Mouse (Mus musculus): ENCODE measurements at regions not wholly inside any gene's neighbourhood (a gene's known extent, or its start where the extent isn't known, plus 50 kb on each side); places are given as distances from the start of the nearest gene placed in this dataset.

DNA sequence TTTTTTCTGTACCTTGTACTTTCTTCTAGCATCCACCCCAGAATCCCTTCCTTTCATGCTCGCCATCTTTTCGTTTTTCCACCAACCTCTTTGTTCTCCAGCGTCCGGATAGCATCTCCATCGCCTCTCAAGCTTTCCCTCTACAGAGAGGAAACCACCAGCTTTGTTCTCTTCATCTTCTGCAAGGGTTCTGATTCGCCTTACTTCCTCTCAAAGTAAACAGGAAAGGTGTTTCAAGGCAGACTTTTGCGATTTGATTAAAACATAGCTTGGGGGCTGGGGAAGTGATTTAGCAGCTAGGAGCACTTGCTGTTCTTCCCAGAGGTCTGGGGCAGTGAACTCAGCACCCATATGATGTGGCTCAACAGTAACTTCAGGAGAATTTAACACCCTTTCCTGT, 71.4 kb downstream of the Emp1 start:
- no peak for DNase-seq (ENCODE audit: low spot score in 2 of 2)

DNA sequence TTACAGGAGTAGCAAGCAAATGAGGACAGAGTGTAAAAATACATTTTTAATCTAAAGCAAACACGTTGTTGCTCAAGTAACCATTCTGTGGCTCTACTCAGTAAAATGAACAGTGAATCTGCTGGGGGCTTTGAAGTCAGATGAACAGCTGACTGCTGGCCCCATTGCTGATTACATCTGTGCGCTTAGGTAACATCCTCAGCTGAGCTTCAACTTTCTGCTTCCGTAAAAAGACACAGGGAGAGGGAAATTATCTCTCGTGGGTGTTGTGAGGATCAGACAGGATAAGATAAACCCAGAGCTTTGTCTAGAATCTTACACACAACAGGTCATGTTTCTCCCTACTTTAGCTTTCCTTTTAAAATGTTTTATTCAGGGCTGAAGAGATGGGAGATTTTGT, 74.0 kb downstream of the Emp1 start:
- DNase-seq (ENCODE audit: low spot score in 2 of 2): no peak

DNA sequence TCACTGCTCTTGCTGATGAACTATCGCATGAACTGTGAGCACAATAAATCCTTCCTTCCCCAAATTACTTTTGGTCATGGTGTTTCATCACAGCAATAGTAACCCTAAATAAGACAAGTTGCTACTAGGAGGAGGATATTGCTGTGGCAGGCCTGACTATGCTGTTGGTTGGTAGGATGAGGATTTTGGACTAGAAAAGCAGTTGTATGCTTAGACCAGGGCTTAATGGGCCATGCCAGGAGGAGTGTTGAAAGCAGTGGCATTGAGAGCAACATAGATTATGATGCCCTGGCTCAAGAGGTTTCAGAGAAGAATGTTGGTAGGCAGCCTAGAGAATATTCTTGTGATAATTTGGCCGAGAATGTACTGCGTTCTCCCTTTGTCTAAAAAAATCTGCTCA, 75.9 kb downstream of the Emp1 start:
- no peak for DNase-seq (ENCODE audit: low spot score in 2 of 2)

DNA sequence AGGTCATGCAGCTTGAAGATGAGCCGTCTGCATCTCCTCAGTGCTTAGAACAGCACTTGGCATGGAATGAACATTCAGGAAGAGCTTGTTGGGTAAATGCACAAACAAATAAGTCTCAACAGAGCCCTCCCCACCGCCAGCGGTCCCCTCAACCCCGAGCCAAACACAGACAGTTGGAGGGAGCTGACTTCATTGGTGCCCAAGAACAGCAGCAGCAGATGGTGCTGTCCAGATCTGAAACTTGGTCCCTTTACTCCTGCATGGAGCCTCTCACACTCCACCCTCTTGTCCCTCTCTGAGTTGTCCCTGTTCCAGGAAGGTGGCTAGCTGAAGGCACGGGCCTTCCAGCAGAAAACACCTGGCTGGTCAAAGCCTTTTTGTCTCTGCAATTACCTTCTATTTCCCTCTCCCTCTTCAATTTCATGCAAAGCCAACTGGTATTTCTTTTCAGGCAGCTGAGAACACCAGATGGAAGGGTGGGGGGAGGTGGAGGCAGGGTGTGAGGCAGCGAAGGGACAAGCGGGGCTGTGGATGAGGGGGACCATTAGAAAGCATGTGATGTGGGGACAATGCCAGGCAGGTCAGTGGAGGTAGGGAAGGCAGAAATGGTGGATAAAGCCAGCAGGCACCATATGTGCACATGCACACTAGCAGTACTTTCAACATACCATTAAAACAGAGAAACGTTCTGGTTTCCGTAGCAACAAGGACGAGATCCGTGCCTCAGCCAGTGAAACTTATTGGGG, 79.0 kb downstream of the Emp1 start:
- peak; percentile 32 to 49 for DNase-seq (ENCODE audit: low spot score in 2 of 2)

DNA sequence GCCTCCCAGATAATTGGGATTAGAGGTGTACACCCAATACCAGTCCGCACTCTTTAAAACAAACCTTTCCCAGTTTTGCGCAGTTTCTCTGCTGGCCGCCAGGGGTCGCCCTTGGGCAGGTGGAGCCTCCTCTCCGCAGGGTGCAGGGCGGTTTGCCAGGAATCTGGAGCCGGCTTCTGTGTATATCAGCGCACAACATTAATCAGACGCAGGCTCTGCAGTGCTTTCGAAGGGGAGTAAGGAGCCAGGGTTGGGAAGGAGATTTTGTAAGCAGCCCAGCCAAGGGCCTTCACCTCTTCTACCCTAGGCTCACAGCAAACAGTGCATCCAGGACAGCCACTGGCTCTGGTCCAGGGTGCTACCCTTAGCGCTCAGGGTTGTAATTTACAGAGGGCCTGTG, 82.3 kb downstream of the Emp1 start:
- DNase-seq (ENCODE audit: low spot score in 2 of 2): peak; percentile 81 to 85

DNA sequence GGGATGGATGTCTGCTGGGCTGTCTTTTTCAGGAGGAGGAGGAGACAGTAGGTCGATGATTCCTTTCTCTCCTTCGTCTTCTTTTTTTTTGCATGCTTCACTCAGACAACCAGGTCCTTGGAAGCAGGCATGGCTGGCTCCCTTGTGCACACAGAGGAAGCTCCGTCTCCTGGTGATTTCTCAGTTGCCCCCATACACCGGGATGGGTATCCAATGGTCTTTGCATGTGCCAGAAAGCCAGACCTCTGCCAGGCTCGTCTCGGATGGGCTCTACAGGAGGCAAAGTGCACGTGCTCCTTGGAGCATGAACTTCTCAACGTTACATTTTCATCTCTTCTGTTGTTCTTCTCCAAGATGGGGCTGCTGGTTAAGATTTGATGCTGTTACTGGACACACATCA, 82.7 kb downstream of the Emp1 start:
- no peak for DNase-seq (ENCODE audit: low spot score in 2 of 2)

DNA sequence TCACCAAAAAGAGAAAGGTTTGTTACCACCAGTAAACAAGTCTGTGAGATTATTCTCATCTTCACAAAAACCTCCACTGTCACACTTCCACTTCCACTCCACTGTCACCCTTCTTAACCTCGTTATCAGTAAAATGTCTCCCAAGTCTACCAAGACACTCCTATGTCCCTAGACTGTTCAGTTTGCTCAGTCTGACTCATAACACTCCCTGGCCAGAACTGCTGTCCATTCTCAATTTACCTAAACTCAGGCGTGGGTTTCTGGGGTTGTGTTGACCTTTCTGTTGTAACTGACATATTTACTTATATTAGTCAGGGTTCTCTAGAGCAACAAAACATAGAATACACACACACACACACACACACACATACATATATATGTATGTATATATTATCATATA, 85.5 kb downstream of the Emp1 start:
- no peak for DNase-seq (ENCODE audit: low spot score in 2 of 2)

DNA sequence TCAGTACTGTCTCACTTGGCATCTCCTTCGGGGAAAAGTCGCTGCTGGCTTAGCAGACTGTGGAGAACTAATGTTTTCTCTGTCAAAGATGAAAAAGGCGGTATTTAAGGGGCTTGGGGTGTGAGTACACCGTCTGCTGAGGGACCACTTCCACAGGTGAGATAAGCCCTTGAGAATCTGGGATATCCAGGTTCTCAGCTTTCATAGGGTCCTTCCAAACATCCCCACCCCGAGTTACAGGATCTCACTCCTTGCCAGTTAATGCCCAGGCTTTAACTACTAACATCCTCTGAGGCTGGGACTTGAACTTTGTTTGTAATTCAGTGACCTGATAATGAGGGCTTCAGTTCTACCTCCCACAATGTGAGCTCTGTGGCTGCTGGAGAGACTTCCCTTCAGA, 86.9 kb downstream of the Emp1 start:
- DNase-seq (ENCODE audit: low spot score in 2 of 2): no peak

DNA sequence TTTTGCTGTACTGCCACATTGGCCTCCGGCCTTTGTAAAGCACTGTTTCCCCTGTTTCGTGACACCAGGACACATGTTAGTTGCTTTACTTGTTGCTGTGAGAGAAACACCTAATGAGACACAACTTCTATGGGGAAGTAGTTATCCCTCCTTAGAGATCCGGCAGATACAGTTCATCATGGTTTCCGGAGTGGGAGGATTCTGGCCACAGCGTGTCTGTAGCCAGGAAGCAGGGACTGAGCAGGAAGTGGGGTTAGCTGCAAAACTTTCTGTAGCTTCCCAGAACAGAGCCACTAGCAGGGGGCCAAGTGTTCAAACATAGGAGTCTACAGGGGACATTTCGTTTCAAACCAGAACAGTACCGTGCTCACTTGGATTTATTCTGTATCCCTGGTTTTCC, 88.2 kb downstream of the Emp1 start:
- DNase-seq (ENCODE audit: low spot score in 2 of 2): no peak

DNA sequence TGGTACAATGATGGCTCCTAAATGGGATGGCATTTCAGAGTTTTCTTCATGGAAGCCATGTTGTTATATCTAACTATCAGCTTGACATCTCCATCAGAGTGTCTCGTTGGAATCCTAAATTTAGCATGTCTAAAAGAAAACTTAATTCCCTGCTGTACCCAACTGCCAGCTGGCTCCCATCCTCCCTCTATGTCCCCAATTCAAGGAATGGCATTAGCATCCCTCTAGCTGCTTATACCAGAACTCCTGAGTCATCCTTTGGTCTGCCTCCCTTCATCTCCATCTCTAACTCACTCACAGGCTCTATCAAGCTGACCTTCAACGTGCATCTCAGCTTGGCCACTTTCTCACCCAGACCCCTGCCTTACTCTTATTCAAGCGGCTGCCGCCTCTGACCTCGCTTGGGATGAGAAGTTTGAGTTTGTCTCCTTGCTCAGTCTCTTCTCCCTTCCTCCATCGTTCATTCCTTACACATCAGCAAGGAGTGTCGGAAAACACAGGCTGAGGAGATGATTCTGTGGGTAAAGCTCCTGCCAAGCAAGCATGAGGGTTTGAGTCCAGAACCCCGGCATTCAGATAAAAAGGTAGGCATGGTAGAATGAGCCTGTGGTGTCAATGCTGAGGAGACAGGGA, 88.9 kb downstream of the Emp1 start:
- DNase-seq (ENCODE audit: low spot score in 2 of 2): no peak

DNA sequence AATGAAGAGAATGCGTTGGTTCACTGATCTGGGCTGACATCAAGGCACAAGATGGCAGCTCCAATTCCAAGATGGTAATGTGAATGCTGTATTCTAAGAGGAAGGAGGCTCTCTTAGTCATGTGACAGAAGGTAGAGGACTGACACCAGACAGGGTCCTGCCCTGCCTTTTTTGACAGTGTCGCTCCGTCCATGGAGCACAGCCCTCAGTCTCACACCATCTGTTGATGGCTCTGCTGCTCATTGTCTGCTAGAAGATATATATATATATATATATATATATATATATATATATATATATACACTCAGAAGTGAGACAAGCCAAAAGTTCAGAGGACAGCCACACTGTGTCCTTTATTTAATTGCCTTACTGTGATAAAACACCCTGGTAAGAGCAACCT, 90.7 kb downstream of the Emp1 start:
- no peak for DNase-seq (ENCODE audit: low spot score in 2 of 2)

DNA sequence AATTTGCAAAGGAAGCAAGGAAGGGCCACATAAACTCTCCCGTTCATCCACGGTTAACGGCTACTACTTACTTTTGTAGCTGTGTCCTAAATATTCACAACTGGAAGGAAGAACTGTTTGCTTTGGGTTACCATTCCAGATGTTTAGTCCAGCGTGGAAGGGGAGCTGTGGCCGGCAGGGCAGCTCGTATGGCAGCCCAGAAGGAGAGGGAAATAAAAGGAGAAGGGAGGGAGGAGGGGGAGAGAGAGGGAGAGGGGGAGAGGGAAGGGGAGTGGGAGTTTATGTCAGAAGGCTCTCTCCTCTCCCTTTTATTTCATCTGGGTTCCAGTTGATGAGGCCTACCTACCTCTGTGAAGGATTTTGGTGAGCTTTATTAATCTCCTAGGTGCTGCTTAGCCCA, 110.2 kb downstream of the Emp1 start:
- no peak for DNase-seq (ENCODE audit: low spot score in 2 of 2)

DNA sequence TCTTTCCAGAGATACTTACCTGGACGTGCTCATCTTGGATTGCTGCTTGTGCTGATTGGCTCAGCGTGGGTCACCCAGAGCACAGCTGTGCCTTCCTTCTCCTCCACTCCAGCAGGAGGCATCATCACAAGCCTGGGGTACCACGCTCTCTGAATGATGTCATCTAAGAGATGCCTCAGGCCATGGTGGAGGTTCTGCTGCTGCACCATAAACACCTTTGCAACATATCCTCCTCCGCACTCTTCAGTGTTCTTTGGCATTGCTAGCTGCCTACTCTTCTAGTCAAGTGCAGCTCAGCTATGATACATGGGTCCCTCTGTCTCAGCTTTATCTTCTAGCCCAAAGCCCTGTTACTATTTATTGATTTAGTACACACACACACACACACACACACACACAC, 110.8 kb downstream of the Emp1 start:
- no peak for DNase-seq (ENCODE audit: low spot score in 2 of 2)

DNA sequence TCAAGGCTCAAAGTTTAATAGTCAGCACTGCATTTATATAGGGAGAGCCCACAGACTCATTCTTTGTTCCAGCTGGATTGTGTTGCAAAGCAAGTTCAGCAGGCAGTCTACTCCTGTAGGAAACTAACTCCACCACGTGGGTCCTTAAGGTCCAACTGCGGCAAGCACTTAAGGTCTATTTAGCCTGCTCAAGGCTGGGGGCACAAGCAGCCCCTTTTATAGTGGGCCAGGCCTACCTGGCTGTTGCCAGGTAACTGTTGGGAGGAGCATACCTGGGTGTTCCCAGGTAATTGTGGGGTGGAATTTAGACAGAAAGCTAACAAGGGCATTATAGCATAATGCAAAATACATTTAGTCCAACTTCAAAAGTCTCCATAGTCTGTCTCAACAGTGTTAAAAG, 126.5 kb downstream of the Emp1 start:
- no peak for DNase-seq (ENCODE audit: low spot score in 2 of 2)

DNA sequence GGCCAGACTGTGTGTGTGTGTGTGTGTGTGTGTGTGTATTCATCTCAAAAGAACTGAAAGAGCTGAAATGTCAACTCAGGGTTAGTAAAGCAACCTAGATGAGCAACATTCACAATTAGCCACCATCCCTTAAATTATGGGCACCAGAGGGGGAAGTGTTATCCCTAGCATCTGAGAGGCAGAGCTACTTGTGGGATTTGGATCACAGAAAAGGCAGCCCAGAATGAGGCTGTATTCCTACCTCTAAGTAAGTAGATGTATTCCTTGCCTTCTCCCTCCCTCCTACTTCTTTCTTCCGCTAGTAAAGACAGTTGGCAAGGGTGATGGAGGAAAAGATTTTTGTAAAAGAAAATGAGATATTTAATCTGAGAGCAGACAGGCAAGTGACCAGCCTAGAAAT, 131.6 kb downstream of the Emp1 start:
- no peak for DNase-seq (ENCODE audit: low spot score in 2 of 2)

DNA sequence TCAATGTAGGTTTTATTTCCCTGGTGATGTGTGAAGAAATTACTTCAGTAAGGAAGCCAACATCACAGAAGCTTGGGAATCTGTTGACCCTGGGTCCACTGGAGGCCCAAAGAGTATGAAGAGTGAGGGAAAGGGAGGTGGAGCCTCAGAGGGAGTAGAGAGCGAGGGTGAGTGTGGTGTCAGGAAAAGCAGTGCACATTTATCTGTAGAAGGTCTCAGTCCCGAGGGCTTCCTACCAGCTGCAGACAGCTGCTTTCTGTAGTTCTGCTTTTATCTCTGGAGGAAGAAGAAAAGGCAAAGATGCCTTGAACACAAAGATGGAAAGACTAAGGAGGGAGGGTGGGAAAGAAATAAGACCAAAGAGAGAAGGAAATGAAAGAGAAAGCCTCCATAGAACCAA, 133.5 kb downstream of the Emp1 start:
- no peak for DNase-seq (ENCODE audit: low spot score in 2 of 2)

DNA sequence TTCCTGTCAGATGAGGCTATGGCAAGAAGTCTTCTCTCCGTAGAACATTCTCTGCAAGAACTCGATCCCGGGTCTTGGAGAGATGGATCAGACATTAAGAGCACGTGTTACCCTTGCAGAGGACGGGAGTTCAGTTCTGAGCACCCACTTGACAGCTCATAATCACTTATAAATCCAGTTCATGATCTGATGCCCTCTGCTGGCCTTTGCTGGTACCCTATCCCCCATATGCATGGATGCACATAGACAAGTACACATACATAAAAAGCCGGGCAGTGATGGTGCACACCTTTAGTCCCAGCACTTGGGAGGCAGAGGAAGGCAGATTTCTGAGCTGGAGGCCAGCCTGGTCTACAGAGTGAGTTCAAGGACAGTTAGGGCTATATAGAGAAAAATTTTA, 136.2 kb downstream of the Emp1 start:
- no peak for DNase-seq (ENCODE audit: low spot score in 2 of 2)

DNA sequence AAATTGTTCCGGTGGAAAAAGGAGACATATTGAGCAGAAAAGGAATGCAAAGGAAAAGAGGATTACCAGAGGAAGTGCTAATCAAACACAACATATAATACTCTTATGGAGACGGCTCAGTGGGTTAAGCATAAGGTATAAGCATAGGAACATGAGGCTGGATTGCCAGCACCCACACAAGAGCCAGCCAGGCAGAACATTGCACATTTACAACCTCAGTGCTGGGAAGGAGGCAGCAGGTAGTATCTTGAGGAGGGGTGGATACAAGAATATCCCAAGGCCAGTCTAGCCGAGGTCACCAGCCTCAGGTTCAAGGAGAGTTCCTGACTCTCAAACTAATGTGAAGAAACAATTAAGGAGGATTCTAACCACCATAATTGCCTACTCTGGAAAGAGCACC, 138.0 kb downstream of the Emp1 start:
- DNase-seq (ENCODE audit: low spot score in 2 of 2): no peak

DNA sequence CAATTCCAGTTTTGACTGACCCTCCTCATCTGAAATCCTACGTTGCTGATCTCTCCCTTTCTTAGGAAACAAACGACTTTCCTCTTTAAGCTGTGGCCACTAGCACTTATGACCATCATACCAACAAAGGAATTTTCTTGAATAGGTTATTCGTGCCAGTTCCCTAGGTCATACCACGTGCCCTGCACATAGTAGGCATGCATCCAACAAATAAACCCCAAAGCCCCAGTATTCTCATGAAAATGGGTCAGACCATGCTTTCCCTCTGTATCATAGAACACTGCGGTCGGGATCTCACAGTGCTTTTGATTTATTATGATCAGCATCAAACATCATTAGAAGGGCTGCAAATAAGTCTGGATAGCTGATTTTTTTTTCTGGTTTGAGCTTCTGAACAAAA, 139.4 kb downstream of the Emp1 start:
- no peak for DNase-seq (ENCODE audit: low spot score in 2 of 2)

DNA sequence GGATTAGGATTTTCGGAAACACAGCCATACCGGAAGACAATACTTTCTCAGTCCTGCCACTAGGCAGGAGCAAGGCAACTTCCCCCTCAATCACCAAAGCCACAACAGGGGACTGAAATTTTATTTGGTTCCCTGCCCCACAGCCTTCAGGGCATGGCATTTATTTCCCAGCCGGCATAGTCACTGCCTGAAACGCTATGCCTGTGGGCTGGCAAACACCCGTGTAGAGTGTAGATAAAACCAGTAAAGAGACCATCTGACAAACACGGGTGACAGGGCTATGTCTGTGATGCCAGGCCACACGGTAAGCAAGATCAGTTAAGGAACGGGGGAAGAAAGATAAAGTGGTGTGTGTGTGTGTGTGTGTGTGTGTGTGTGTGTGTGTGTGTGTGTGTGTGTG, 140.1 kb downstream of the Emp1 start:
- DNase-seq (ENCODE audit: low spot score in 2 of 2): no peak

DNA sequence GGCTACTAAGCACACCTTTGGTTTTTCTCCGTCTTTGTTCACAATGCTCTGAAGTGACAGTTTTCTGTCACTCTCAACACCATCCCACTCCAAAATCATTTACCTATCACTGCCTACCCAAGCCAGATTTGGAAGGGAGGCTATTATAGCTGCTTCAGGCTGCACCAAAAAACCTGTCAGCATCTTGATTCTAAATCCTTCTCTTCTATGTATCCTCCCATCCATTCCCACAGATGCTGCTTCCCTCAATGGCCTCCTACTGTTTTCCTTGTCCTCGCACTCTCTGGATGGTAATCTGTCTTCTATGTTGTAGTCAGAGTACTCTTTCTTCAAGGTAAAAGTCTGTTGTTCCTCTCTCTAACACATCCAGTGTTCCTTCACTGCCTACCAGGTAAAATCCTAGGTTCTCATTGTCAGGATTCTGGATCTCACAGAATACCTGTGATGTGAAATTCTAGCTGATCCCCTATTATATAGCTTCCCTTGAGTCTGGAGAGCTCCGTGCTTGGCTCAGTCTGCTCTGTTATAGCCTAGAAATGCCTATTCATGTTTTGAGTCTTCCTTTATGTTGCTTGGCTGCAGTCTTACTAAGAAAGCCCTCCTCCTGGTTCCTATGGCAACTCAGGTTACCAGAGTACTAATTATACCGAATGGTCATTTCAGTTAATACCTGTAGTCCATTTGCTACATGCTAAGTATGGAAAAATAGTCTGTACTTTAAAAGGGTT, 156.5 kb downstream of the Emp1 start:
- no peak for DNase-seq (ENCODE audit: low spot score in 2 of 2)

DNA sequence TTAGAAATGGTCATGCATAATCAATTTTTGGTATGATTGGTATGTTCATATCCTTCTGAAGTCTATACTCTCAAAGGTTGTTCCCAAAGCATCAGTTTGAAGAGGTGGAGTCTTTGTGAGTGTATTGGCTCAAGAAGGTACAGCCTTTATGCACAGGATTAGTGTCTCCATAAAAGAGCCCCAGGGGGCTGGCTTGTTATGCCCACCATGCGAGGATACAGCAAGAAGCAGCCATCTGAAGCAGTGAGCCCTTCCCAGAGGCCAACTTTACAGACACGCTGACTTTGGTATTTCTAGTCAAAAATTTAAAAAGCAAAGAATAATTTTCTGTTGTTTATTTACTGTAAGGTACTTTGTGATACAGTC, 157.1 kb downstream of the Emp1 start:
- DNase-seq (ENCODE audit: low spot score in 2 of 2): no peak

DNA sequence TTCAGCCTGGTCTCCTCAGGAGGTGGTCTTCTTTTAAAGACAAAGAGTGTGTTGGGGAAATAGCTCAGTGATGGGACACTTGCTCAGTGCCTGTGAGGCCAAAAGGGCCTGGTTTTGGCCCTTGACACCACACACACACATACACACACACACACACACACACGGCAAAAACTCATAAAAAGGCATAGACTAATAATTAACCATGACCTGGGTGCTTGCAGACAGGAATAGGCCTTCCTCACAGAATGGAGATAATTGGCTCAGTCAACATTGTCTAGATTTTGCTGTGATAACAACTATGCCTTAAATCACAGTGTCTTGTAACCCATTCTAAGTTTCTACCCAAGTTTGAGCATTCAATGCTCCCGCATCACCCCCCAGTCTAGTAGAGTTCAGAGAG, 158.5 kb downstream of the Emp1 start:
- no peak for DNase-seq (ENCODE audit: low spot score in 2 of 2)
